Mouse (Mus musculus): ENCODE data around the gene Tnfrsf22. TPM values are rescaled to one million over a fixed set of nuclear protein-coding genes. Genes with fewer than 3 reads are reported as not detected.
A peak's percentile ranks its signal among the peaks of the same experiment; 100 is the strongest.

Gene Tnfrsf22
- polyA plus RNA-seq, 1 experiment from 2014 or later = 5.7 TPM

GRCm38 (mm10) chr7:143624561-143624960, 24.9 kb downstream of the Tnfrsf22 start:
- H3K9ac ChIP-seq (replicated peaks; ENCODE audit: low read depth, low read length) = no peak overlapping the region
- no peak overlapping the region for H3K4me2 ChIP-seq (ENCODE audit: low read depth, low read length)
- WGBS = 82% methylated on average over 3 of the region's 3 CpGs
- H3K9me3 ChIP-seq (ENCODE audit: control insufficient read depth, low read length) = no peaks in the 10 kb centered on the region
- no peak overlapping the region for H3K27ac ChIP-seq (ENCODE audit: low read depth, low read length)
- H3K4me3 ChIP-seq (ENCODE audit: low read depth, low read length) = no peak overlapping the region
- no peaks in the 10 kb centered on the region for H3K36me3 ChIP-seq (ENCODE audit: control insufficient read depth, insufficient read depth, low read length)
- no peaks in the 10 kb centered on the region for H3K4me1 ChIP-seq (ENCODE audit: control insufficient read depth, insufficient read depth, low read length)
- no peak for ATAC-seq (ENCODE audit: low read depth)
- no peaks in the 10 kb centered on the region for H3K27me3 ChIP-seq (ENCODE audit: control insufficient read depth, insufficient read depth, low read length)

GRCm38 (mm10) chr7:143620951-143621350, 28.5 kb downstream of the Tnfrsf22 start:
- ATAC-seq (ENCODE audit: low read depth) = no peak
- no peak overlapping the region for H3K4me3 ChIP-seq (ENCODE audit: low read depth, low read length)
- H3K9ac ChIP-seq (replicated peaks; ENCODE audit: low read depth, low read length) = no peak overlapping the region
- WGBS = 39% methylated on average over 1 of the region's 1 CpGs
- no peaks in the 10 kb centered on the region for H3K36me3 ChIP-seq (ENCODE audit: control insufficient read depth, insufficient read depth, low read length)
- no peaks in the 10 kb centered on the region for H3K27me3 ChIP-seq (ENCODE audit: control insufficient read depth, insufficient read depth, low read length)
- no peaks in the 10 kb centered on the region for H3K4me1 ChIP-seq (ENCODE audit: control insufficient read depth, insufficient read depth, low read length)
- no peak overlapping the region for H3K4me2 ChIP-seq (ENCODE audit: low read depth, low read length)
- no peaks in the 10 kb centered on the region for H3K9me3 ChIP-seq (ENCODE audit: control insufficient read depth, low read length)
- H3K27ac ChIP-seq (ENCODE audit: low read depth, low read length) = no peak overlapping the region

GRCm38 (mm10) chr7:143614404-143615135, 34.9 kb downstream of the Tnfrsf22 start:
- H3K9me3 ChIP-seq (ENCODE audit: control insufficient read depth, low read length) = no peaks in the 10 kb centered on the region
- H3K9ac ChIP-seq (replicated peaks; ENCODE audit: low read depth, low read length) = no peak overlapping the region
- ATAC-seq (ENCODE audit: low read depth) = no peak
- no peaks in the 10 kb centered on the region for H3K36me3 ChIP-seq (ENCODE audit: control insufficient read depth, insufficient read depth, low read length)
- 66% methylated on average over 9 of the region's 9 CpGs for WGBS
- H3K27me3 ChIP-seq (ENCODE audit: control insufficient read depth, insufficient read depth, low read length) = no peaks in the 10 kb centered on the region
- H3K27ac ChIP-seq (ENCODE audit: low read depth, low read length) = no peak overlapping the region
- no peak overlapping the region for H3K4me2 ChIP-seq (ENCODE audit: low read depth, low read length)
- no peaks in the 10 kb centered on the region for H3K4me1 ChIP-seq (ENCODE audit: control insufficient read depth, insufficient read depth, low read length)
- H3K4me3 ChIP-seq (ENCODE audit: low read depth, low read length) = no peak overlapping the region

- H3K36me3 ChIP-seq (ENCODE audit: control insufficient read depth, insufficient read depth, low read length) = no peaks in the 10 kb centered on the region
- no peak overlapping the region for H3K9ac ChIP-seq (replicated peaks; ENCODE audit: low read depth, low read length)
- H3K27me3 ChIP-seq (ENCODE audit: control insufficient read depth, insufficient read depth, low read length) = no peaks in the 10 kb centered on the region
- H3K4me1 ChIP-seq (ENCODE audit: control insufficient read depth, insufficient read depth, low read length) = no peaks in the 10 kb centered on the region
- H3K4me3 ChIP-seq (ENCODE audit: low read depth, low read length) = no peak overlapping the region
- H3K4me2 ChIP-seq (ENCODE audit: low read depth, low read length) = no peak overlapping the region
- no peak overlapping the region for H3K27ac ChIP-seq (ENCODE audit: low read depth, low read length)
- no peak for ATAC-seq (ENCODE audit: low read depth)
- H3K9me3 ChIP-seq (ENCODE audit: control insufficient read depth, low read length) = no peaks in the 10 kb centered on the region
- WGBS = 59% methylated on average over 3 of the region's 3 CpGs
These were observed 37.2 kb downstream of the Tnfrsf22 start for GRCm38 (mm10) chr7:143612215-143612614.

GRCm38 (mm10) chr7:143605321-143605720, 44.1 kb downstream of the Tnfrsf22 start:
- Histone ChIP-seq H3K9me3 (ENCODE audit: control insufficient read depth, low read length) (no peaks in the 10 kb centered on the region), H3K27ac (ENCODE audit: low read depth, low read length) (no peak overlapping the region), H3K9ac (replicated peaks; ENCODE audit: low read depth, low read length) (no peak overlapping the region), H3K36me3 (ENCODE audit: control insufficient read depth, insufficient read depth, low read length) (no peaks in the 10 kb centered on the region), H3K27me3 (ENCODE audit: control insufficient read depth, insufficient read depth, low read length) (no peaks in the 10 kb centered on the region), H3K4me3 (ENCODE audit: low read depth, low read length) (no peak overlapping the region), H3K4me2 (ENCODE audit: low read depth, low read length) (no peak overlapping the region), H3K4me1 (ENCODE audit: control insufficient read depth, insufficient read depth, low read length) (no peaks in the 10 kb centered on the region)
- ATAC-seq (ENCODE audit: low read depth) = no peak
- 85% methylated on average over 3 of the region's 3 CpGs for WGBS

DNA sequence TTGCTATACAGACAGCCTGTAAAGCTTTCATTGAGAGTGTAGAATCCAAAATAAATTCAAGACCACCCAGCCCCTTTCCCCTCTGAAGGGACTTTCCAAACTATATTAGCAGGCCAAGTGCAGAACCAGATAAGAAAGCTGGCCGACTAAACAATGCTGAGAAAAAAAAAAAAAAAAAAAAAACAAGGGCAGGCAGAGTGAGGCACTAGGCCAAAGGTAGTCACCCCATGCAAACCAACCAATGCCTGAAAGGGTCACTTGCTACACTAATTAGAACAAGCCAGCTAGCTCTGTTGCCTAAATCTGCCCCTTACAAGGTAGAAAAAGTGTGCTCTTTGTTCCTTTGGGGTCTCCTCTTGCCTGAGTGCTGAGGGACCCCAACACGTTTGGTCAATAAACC, 44.6 kb downstream of the Tnfrsf22 start:
- no peaks in the 10 kb centered on the region for H3K36me3 ChIP-seq (ENCODE audit: control insufficient read depth, insufficient read depth, low read length)
- no peak overlapping the region for H3K4me3 ChIP-seq (ENCODE audit: low read depth, low read length)
- H3K27me3 ChIP-seq (ENCODE audit: control insufficient read depth, insufficient read depth, low read length) = no peaks in the 10 kb centered on the region
- no peak overlapping the region for H3K4me2 ChIP-seq (ENCODE audit: low read depth, low read length)
- no peak overlapping the region for H3K27ac ChIP-seq (ENCODE audit: low read depth, low read length)
- H3K9ac ChIP-seq (replicated peaks; ENCODE audit: low read depth, low read length) = no peak overlapping the region
- no peaks in the 10 kb centered on the region for H3K4me1 ChIP-seq (ENCODE audit: control insufficient read depth, insufficient read depth, low read length)
- ATAC-seq (ENCODE audit: low read depth) = no peak
- no peaks in the 10 kb centered on the region for H3K9me3 ChIP-seq (ENCODE audit: control insufficient read depth, low read length)
- 72% methylated on average over 2 of the region's 2 CpGs for WGBS

- ATAC-seq (ENCODE audit: low read depth) = no peak
- no peaks in the 10 kb centered on the region for H3K9me3 ChIP-seq (ENCODE audit: control insufficient read depth, low read length)
- no peak overlapping the region for H3K4me3 ChIP-seq (ENCODE audit: low read depth, low read length)
- no peak overlapping the region for H3K27ac ChIP-seq (ENCODE audit: low read depth, low read length)
- no peaks in the 10 kb centered on the region for H3K36me3 ChIP-seq (ENCODE audit: control insufficient read depth, insufficient read depth, low read length)
- H3K4me2 ChIP-seq (ENCODE audit: low read depth, low read length) = no peak overlapping the region
- H3K9ac ChIP-seq (replicated peaks; ENCODE audit: low read depth, low read length) = no peak overlapping the region
- H3K27me3 ChIP-seq (ENCODE audit: control insufficient read depth, insufficient read depth, low read length) = no peaks in the 10 kb centered on the region
- H3K4me1 ChIP-seq (ENCODE audit: control insufficient read depth, insufficient read depth, low read length) = peaks cover 9% of the 10 kb centered on the region
- WGBS = 78% methylated on average over 2 of the region's 2 CpGs
These were observed 47.8 kb downstream of the Tnfrsf22 start for GRCm38 (mm10) chr7:143601705-143602104.

DNA sequence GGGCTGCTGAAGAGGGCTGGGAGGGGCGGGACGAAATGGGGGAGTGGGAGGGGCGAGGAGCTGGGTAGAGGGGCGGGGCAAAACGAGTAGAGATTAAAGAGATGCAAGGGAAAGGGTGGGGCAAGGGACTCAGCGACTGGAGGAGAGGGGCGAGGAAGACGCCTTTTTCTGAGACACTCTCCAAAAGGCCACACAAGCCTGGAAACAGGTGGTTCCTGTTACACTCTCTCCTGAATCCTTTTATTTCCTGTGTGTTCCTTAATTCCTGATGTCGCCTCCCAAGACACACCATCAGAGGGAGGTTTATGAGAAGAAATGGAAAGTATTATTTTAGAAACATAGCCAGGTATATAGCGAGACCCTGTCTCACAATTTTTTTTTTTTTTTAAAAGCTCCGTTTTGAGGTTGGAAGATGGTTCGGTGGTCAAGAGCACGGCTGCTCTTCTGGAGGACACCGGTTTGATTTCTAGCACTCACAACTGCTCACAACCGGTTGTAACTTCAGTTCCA, 49.2 kb downstream of the Tnfrsf22 start:
- Histone ChIP-seq H3K4me2 (ENCODE audit: low read depth, low read length) (peak overlapping the region; percentile 97), H3K36me3 (ENCODE audit: control insufficient read depth, insufficient read depth, low read length) (no peaks in the 10 kb centered on the region), H3K9me3 (ENCODE audit: control insufficient read depth, low read length) (no peaks in the 10 kb centered on the region), H3K27ac (ENCODE audit: low read depth, low read length) (no peak overlapping the region), H3K27me3 (ENCODE audit: control insufficient read depth, insufficient read depth, low read length) (no peaks in the 10 kb centered on the region), H3K9ac (replicated peaks; ENCODE audit: low read depth, low read length) (no peak overlapping the region; the same call in 1 of the 2 replicates), H3K4me1 (ENCODE audit: control insufficient read depth, insufficient read depth, low read length) (peaks cover 11% of the 10 kb centered on the region), H3K4me3 (ENCODE audit: low read depth, low read length) (peak overlapping the region; percentile 83)
- ATAC-seq (ENCODE audit: low read depth) = no peak
- 8% methylated on average over 15 of the region's 15 CpGs for WGBS

DNA sequence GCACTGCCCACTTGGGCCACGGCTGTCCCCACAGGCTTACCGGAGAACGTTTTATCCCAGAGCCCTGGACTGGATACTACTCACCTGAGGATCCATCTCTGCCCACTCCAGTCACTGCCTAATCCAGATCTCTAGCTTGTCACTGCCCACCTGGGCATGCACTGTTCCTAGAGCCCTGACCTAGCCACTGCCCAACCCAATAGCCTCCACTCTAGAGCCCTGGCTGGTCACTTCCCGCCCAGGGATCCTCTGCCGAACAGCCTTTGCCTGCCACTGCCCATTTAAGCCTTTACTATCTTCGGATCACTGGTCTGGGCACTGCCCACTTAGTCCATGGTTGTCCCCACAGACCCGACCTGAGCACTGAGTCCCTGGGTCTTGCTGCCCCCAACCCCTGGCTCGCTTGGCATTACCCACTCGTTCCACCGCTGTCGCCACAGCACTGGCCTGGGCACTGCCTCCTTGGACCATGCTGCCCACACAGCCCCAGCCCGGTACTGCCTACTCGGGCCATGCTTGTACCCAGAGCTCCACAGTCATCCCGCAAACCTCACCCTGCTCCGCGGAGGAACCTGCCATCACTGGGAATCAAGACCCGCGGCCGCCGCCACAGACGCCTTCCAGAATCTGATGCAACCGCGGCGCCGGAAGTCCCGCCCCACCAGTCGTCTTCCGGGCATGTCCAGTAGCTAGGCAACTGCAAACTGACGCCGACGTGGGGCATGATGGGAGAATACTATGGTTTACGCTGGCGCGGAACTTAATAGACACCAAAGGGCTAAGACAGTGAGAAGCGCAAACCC, 49.8 kb downstream of the Tnfrsf22 start, which contains the start of gene Cars:
Gene Cars, minus strand, starts transcription at position 663 of the 803 bp plus-strand sequence.
- H3K27me3 ChIP-seq (ENCODE audit: control insufficient read depth, insufficient read depth, low read length) = no peaks in the 10 kb centered on the region
- peak within 1 kb of the TSS; percentile 97 for H3K4me2 ChIP-seq (ENCODE audit: low read depth, low read length)
- no peaks in the 10 kb centered on the region for H3K36me3 ChIP-seq (ENCODE audit: control insufficient read depth, insufficient read depth, low read length)
- peak within 1 kb of the TSS; percentile 83 for H3K4me3 ChIP-seq (ENCODE audit: low read depth, low read length)
- H3K4me1 ChIP-seq (ENCODE audit: control insufficient read depth, insufficient read depth, low read length) = peaks cover 17% of the 10 kb centered on the region
- H3K27ac ChIP-seq (ENCODE audit: low read depth, low read length) = no peak within 1 kb of the TSS; the same call in 1 of the 2 replicates
- WGBS = 1% methylated on average over 35 of the region's 35 CpGs
- peak within 1 kb of the TSS; percentile 93 for H3K9ac ChIP-seq (replicated peaks; ENCODE audit: low read depth, low read length)
- no peaks in the 10 kb centered on the region for H3K9me3 ChIP-seq (ENCODE audit: control insufficient read depth, low read length)
- ATAC-seq (ENCODE audit: low read depth) = peak; percentile 98
